Mouse (Mus musculus) heart, embryonic 11.5 days (tissue): ENCODE measurements around the gene Snx20. TPM values are rescaled to one million over a fixed set of nuclear protein-coding genes. Genes with fewer than 3 reads are reported as not detected.

Experiments used
- ATAC-seq: fragments of 200-750 bp; cut with Nextera tagmentation; replicated peaks from 2 replicates; pipeline ENCODE4 v1.8.0; 2017; ENCODE audit warnings: moderate library complexity; ENCODE audit not compliant: insufficient number of reproducible peaks, low FRiP score, low TSS enrichment
- H3K27ac ChIP-seq: fragments of 300-500 bp; sonication (generic); 2 replicates; pipeline ENCODE4 v1.5.1; 2014; ENCODE audit warnings: mild to moderate bottlenecking, low read depth, low read length
- H3K27me3 ChIP-seq: fragments of 300-500 bp; sonication (generic); 2 replicates; pipeline ENCODE4 v1.6.1; 2014; ENCODE audit warnings: mild to moderate bottlenecking, low read length, mixed read lengths; ENCODE audit not compliant: control insufficient read depth, insufficient read depth
- H3K36me3 ChIP-seq: fragments of 300-500 bp; sonication (generic); 2 replicates; pipeline ENCODE4 v1.6.1; 2014; ENCODE audit warnings: mild to moderate bottlenecking, low read length, moderate library complexity, mixed read lengths; ENCODE audit not compliant: control insufficient read depth, insufficient read depth
- H3K4me1 ChIP-seq: fragments of 300-500 bp; sonication (generic); 2 replicates; pipeline ENCODE4 v1.6.1; 2014; ENCODE audit warnings: low read length; ENCODE audit not compliant: control insufficient read depth, insufficient read depth
- H3K4me2 ChIP-seq: fragments of 300-500 bp; sonication (generic); 2 replicates; pipeline ENCODE4 v1.6.1; 2014; ENCODE audit warnings: mild to moderate bottlenecking, moderate library complexity
- H3K4me3 ChIP-seq: fragments of 300-500 bp; sonication (generic); 2 replicates; pipeline ENCODE4 v1.5.1; 2014; ENCODE audit warnings: low read depth, low read length
- H3K9ac ChIP-seq: fragments of 300-500 bp; sonication (generic); 2 replicates; pipeline ENCODE4 v1.6.1; 2014; ENCODE audit warnings: mild to moderate bottlenecking, low read depth, low read length, moderate library complexity
- H3K9me3 ChIP-seq: fragments of 300-500 bp; sonication (generic); replicated peaks from 2 replicates; pipeline ENCODE4 v1.6.1; 2016; ENCODE audit warnings: low read length; ENCODE audit not compliant: control insufficient read depth
- WGBS: fragments of 180-500 bp; shearing (Covaris S2); extraction: QIAGEN DNeasy Blood & Tissue Kit; methylation state at CpG from one replicate; pipeline ENCODE4 v1.1.7; 2014; ENCODE audit not compliant: insufficient replicate concordance; 5-methylcytosine and 5-hydroxymethylcytosine counted together
- polyA plus RNA-seq: library from polyadenylated mRNA; unstranded; fragments of >200 nt; fragmentation: Nextera tagmentation; extraction: Ambion mirVana; gene quantifications from 2 replicates; pipeline ENCODE4 v1.2.1, GENCODE M21; 2014

Snx20 gene
- polyA plus RNA-seq, 1 experiment from 2014 or later: 0.63 TPM

DNA sequence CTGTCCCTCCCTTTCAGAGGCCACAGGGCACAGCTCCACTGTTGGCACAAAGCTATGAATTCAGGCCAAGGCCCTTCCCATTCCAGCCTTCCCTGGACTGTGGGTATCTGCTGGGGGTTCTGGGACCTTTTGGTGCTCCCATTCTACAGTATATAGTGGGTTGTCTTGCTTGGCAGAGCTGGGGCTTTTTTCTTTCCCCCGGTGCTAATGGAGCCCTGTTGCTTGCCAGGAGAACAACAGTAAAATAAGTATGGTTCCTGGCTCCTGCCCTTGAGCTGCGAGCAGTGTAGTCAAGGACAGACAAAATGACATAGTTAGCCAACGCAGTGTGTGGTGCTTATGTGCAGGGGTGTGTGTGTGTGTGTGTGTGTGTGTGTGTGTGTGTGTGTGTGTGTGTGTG lies 52.1 kb downstream of the Snx20 start:
- no peak for ATAC-seq
- Histone ChIP-seq H3K9ac (no peak overlapping the region), H3K4me1 (peaks cover 20% of the 10 kb centered on the region; the same call in 1 of the 2 replicates), H3K36me3 (no peaks in the 10 kb centered on the region), H3K4me3 (no peak overlapping the region), H3K27ac (no peak overlapping the region), H3K9me3 (no peaks in the 10 kb centered on the region), H3K27me3 (no peaks in the 10 kb centered on the region), H3K4me2 (no peak overlapping the region)
- WGBS: 72% methylated on average over 3 of the region's 3 CpGs

DNA sequence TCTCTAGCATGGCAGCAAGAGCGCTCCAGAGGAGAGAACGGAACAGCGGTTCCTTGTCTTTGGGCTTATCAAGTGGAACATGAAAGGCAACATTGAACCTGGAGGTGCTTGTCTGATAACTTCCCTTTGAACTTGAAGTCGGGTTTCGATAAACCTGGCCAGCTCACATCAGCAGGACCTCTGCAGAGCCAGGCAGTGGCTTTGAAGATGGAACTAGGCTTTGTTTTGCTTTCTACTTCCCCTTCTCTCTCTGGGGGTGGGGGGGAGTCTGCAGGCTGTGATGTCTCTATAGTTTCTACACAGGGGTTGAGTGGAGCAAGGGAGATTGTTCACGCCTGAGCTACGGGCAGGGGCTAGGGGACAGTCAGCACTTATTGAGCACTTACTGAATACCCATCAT lies 55.1 kb downstream of the Snx20 start:
- no peaks in the 10 kb centered on the region for H3K36me3 ChIP-seq
- no peak overlapping the region for H3K9ac ChIP-seq
- H3K4me2 ChIP-seq: no peak overlapping the region
- WGBS: 43% methylated on average over 7 of the region's 7 CpGs
- no peak overlapping the region for H3K4me3 ChIP-seq
- ATAC-seq: no peak
- no peaks in the 10 kb centered on the region for H3K9me3 ChIP-seq
- no peak overlapping the region for H3K27ac ChIP-seq
- peaks cover 28% of the 10 kb centered on the region for H3K4me1 ChIP-seq
- H3K27me3 ChIP-seq: no peaks in the 10 kb centered on the region

- Histone ChIP-seq H3K27me3 (no peaks in the 10 kb centered on the region), H3K4me1 (peaks cover 30% of the 10 kb centered on the region), H3K4me2 (no peak overlapping the region), H3K9me3 (no peaks in the 10 kb centered on the region), H3K4me3 (no peak overlapping the region), H3K36me3 (no peaks in the 10 kb centered on the region), H3K27ac (no peak overlapping the region), H3K9ac (no peak overlapping the region)
- no peak for ATAC-seq
- 71% methylated on average over 18 of the region's 18 CpGs for WGBS
Measured at GRCm38 (mm10) chr8:88579668-88580330, 56.1 kb downstream of the Snx20 start.

DNA sequence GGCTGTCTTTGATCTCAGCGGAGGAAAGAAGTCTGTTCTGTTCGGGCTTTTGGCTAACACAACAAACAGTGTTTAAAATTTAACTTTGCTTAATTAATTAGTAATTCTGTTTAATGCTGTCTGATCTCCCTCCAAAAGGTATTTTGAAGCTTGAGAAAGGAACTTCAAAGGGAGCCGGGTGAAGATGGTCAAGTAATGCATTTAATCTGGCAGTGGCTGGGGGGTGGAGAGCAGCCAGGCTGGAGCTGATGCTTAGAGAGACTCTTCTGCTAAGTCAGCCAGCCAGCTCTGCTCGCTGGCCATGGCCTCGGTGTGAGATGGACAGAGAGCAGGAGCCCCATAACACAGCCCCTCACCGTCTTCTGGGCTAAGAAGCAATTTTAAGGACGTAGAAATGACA lies 56.7 kb downstream of the Snx20 start:
- H3K4me2 ChIP-seq: no peak overlapping the region
- peaks cover 33% of the 10 kb centered on the region for H3K4me1 ChIP-seq
- no peak overlapping the region for H3K4me3 ChIP-seq
- no peak for ATAC-seq
- 0 out of 2 replicates have a peak, but pooled peaks cover 2% of the 10 kb centered on the region for H3K27me3 ChIP-seq
- H3K27ac ChIP-seq: no peak overlapping the region
- no peak overlapping the region for H3K9ac ChIP-seq
- H3K9me3 ChIP-seq: no peaks in the 10 kb centered on the region
- H3K36me3 ChIP-seq: no peaks in the 10 kb centered on the region
- WGBS: 41% methylated on average over 7 of the region's 7 CpGs

DNA sequence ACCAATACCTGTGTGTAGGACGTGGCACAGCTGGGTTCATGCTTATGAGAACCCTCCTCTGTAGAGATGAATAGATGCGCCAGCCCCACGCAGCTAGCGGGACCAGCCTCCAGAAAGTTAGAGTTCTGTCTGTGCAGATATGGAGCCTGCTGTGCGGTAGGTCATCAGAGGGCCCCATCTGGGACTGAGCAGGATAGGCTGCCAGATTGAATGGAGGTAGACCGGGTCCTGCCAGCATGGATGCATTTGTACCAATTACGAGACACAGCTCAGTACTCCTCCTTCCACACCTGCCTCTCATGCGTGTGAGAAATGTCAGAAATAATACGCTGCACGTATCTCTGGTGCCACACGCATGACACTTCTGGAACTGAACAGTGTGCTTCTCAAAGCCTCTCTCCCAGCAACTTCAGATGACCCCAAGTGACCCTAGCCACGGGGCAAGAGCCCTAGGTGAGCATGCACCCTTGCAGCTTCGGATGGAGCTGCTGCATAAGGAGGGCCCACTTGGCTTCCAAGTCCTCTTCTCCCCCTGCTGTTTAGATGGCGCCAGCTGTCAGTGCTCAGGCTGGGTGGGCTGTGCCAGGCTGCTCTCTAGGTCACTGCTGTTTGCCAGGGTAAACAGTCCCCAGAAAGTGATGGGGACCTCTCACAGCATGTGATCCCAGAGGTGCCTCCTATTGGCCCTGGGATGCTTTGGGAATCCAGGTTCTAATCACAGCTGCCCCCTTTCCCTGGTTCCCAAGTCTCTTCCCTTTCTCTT lies 57.3 kb downstream of the Snx20 start:
- H3K36me3 ChIP-seq: no peaks in the 10 kb centered on the region
- peaks cover 34% of the 10 kb centered on the region for H3K4me1 ChIP-seq

GRCm38 (mm10) chr8:88577666-88578065 lies 58.3 kb downstream of the Snx20 start:
- Histone ChIP-seq H3K9me3 (no peaks in the 10 kb centered on the region), H3K4me1 (peaks cover 36% of the 10 kb centered on the region), H3K4me3 (no peak overlapping the region), H3K9ac (no peak overlapping the region), H3K36me3 (no peaks in the 10 kb centered on the region), H3K27me3 (peaks cover 3% of the 10 kb centered on the region; the same call in 1 of the 2 replicates), H3K4me2 (no peak overlapping the region), H3K27ac (no peak overlapping the region)
- ATAC-seq: no peak
- 89% methylated on average over 5 of the region's 5 CpGs for WGBS

More for the DNA sequence above, 57.3 kb downstream of the Snx20 start:
- H3K27me3 ChIP-seq: peaks cover 3% of the 10 kb centered on the region; the same call in 1 of the 2 replicates
- no peak for ATAC-seq
- H3K4me2 ChIP-seq: no peak overlapping the region
- 79% methylated on average over 14 of the region's 14 CpGs for WGBS
- H3K9me3 ChIP-seq: no peaks in the 10 kb centered on the region
- H3K4me3 ChIP-seq: no peak overlapping the region
- H3K9ac ChIP-seq: no peak overlapping the region
- no peak overlapping the region for H3K27ac ChIP-seq

Other genes with a start within 250 kb of the Snx20 start
- 17.3 and 18.3 TPM in 2 replicates for gene Nkd1, start 114.8 kb downstream of the Snx20 start, polyA plus RNA-seq
- gene Nod2, start 11.2 kb upstream of the Snx20 start, polyA plus RNA-seq: 0.04 TPM in 1 of 2 replicates, not detected in the other
- 10.2 and 11.5 TPM in 2 replicates for gene Cyld, start 60.9 kb upstream of the Snx20 start, polyA plus RNA-seq